Mouse (Mus musculus) neural tube, embryonic 13.5 days (tissue): ENCODE results near the gene Alas2. TPM values are rescaled to one million over a fixed set of nuclear protein-coding genes. Genes with fewer than 3 reads are reported as not detected.

Experiments
- ATAC-seq: fragments of 200-750 bp; cut with Nextera tagmentation; 2 replicates; pipeline ENCODE4 v1.8.0; 2017; ENCODE audit warnings: low read depth, mild to moderate bottlenecking, moderate TSS enrichment, moderate library complexity
- H3K27ac ChIP-seq: fragments of 300-500 bp; sonication (generic); replicated peaks from 2 replicates; pipeline ENCODE4 v1.5.1; 2015; ENCODE audit warnings: moderate library complexity, mild to moderate bottlenecking, inconsistent platforms
- H3K27me3 ChIP-seq: fragments of 300-500 bp; sonication (generic); 2 replicates; pipeline ENCODE4 v1.6.1; 2015; ENCODE audit warnings: mild to moderate bottlenecking, inconsistent platforms
- H3K36me3 ChIP-seq: fragments of 300-500 bp; sonication (generic); 2 replicates; pipeline ENCODE4 v1.6.1; 2015; ENCODE audit warnings: mild to moderate bottlenecking, inconsistent platforms
- H3K4me1 ChIP-seq: fragments of 300-500 bp; sonication (generic); replicated peaks from 2 replicates; pipeline ENCODE4 v1.6.1; 2015; ENCODE audit warnings: inconsistent platforms
- H3K4me2 ChIP-seq: fragments of 300-500 bp; sonication (generic); 2 replicates; pipeline ENCODE4 v1.6.1; 2015; ENCODE audit warnings: inconsistent platforms, mild to moderate bottlenecking, moderate library complexity
- H3K4me3 ChIP-seq: fragments of 300-500 bp; sonication (generic); 2 replicates; pipeline ENCODE4 v1.5.1; 2015; ENCODE audit warnings: mild to moderate bottlenecking, inconsistent platforms
- H3K9ac ChIP-seq: fragments of 300-500 bp; sonication (generic); 2 replicates; pipeline ENCODE4 v1.6.1; 2015; ENCODE audit warnings: moderate library complexity, mild to moderate bottlenecking, inconsistent platforms
- H3K9me3 ChIP-seq: fragments of 300-500 bp; sonication (generic); 2 replicates; pipeline ENCODE4 v1.6.1; 2016; ENCODE audit warnings: inconsistent platforms
- WGBS: fragments of 180-500 bp; shearing (Covaris S2); methylation state at CpG from one replicate; pipeline ENCODE4 v1.1.7; 2015; 5-methylcytosine and 5-hydroxymethylcytosine counted together
- polyA plus RNA-seq: library from polyadenylated mRNA; unstranded; fragments of >200 nt; fragmentation: Nextera tagmentation; extraction: Ambion mirVana; gene quantifications from 2 replicates; pipeline ENCODE4 v1.2.1, GENCODE M21; 2015

Gene Alas2
- polyA plus RNA-seq: 20.9 and 25.3 TPM in 2 replicates

DNA sequence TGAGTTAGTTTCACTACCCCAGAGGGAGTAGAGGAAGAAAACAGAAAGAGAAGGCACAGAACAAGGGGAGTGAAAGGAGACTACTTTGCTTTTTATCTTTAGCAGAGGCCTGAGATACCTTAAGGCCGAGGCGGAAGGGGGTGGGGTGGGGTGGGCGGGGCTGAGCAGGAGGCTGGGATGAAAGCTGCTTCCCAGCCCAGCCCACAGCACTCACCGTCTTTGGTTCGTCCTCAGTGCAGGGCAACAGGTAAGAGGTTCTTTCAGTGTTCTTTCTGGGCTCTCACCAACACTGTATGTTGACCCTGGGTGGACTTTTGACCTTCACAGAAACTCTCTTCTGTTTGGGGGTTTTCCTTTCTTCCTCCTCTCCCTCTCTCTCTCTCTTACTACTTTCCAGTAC is at the start of gene Alas2:
Alas2 (plus strand) TSS at position 137 of the 400 bp plus-strand sequence.
- WGBS: 54% methylated on average over 5 of the region's 5 CpGs
- no peak for ATAC-seq
- no peaks in the 10 kb centered on the region for H3K4me1 ChIP-seq
- H3K27me3 ChIP-seq: peaks cover 13% of the 10 kb centered on the region
- H3K9me3 ChIP-seq: no peaks in the 10 kb centered on the region
- H3K9ac ChIP-seq: no peak within 1 kb of the TSS
- no peak within 1 kb of the TSS for H3K4me2 ChIP-seq
- no peaks in the 10 kb centered on the region for H3K36me3 ChIP-seq
- no peak within 1 kb of the TSS for H3K4me3 ChIP-seq
- H3K27ac ChIP-seq: no peak within 1 kb of the TSS

DNA sequence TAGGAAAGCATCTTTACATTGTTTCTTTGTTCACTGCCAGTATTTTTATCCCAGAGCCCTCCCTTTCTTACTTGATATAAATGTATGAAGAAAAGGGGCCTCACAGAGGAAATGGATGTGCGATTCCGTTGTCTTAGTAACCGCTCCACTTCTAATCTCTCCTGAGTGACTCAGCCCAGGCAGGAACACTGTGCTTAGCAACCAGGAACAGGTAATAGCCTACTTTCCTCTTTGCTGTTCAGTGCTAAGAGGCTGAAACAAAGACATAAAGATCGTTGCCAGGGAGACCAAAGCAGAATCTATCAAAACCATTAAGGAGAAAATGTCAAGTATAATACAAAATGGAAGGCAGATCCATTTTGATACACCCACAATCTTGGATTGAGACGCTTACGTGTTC is 38.5 kb upstream of the Alas2 start:
- peak; percentile 74; the same call in 1 of the 2 replicates for ATAC-seq
- H3K36me3 ChIP-seq: no peaks in the 10 kb centered on the region
- no peak overlapping the region for H3K4me2 ChIP-seq

DNA sequence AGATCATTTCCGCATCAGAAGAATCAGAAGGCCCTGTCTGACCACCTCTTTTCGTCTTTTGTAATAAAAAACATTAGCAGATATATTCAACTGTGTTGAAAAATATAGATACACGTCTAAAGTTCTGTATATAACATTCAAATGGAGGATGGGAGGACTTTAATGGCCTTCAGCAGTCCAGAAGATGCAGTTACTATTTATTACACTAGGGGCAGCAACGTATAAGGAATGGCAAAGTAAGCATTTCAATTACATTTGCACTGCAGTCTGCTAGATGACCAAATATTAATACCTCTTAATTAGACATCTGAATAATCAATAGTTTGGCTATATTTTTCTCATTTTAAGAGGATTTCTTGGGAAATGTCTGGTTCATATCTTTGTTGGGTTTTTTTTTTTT is 36.5 kb upstream of the Alas2 start:
- Histone ChIP-seq H3K36me3 (no peaks in the 10 kb centered on the region), H3K4me3 (no peak overlapping the region), H3K27me3 (no peaks in the 10 kb centered on the region; the same call in 1 of the 2 replicates), H3K9me3 (no peaks in the 10 kb centered on the region), H3K9ac (no peak overlapping the region), H3K27ac (no peak overlapping the region), H3K4me2 (no peak overlapping the region), H3K4me1 (no peaks in the 10 kb centered on the region)
- 52% methylated on average over 4 of the region's 4 CpGs for WGBS
- ATAC-seq: no peak

More for the DNA sequence above, 38.5 kb upstream of the Alas2 start:
- Histone ChIP-seq H3K27me3 (no peaks in the 10 kb centered on the region; the same call in 1 of the 2 replicates), H3K9ac (no peak overlapping the region), H3K27ac (no peak overlapping the region), H3K9me3 (no peaks in the 10 kb centered on the region), H3K4me3 (no peak overlapping the region), H3K4me1 (no peaks in the 10 kb centered on the region)
- 81% methylated on average over 6 of the region's 6 CpGs for WGBS

DNA sequence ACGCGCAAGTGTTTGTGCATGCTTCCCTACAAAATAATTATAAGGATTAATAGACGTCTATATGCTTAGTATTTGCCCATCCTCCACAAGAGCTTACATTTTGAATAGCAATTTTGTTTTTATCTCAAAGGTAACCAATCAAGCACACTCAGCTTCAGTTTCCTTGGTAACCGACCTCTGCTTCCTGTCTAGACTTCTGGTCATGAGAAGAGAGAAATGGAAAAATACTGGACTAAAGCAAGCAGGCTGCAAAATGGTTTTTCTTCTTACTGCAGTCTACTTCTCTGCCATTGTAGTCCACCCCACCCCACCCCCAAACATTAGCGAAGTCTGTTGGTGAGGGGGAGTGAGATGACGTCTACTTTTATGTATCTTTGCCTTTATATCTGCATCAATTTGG is 35.9 kb upstream of the Alas2 start:
- H3K4me2 ChIP-seq: no peak overlapping the region
- no peaks in the 10 kb centered on the region for H3K36me3 ChIP-seq
- no peak for ATAC-seq
- no peaks in the 10 kb centered on the region; the same call in 1 of the 2 replicates for H3K27me3 ChIP-seq
- no peaks in the 10 kb centered on the region for H3K9me3 ChIP-seq
- no peaks in the 10 kb centered on the region for H3K4me1 ChIP-seq
- 0 out of 2 replicates have a peak overlapping the region, but pooled peaks have one; percentile 5 for H3K27ac ChIP-seq
- WGBS: 87% methylated on average over 6 of the region's 6 CpGs
- H3K9ac ChIP-seq: no peak overlapping the region
- no peak overlapping the region for H3K4me3 ChIP-seq

DNA sequence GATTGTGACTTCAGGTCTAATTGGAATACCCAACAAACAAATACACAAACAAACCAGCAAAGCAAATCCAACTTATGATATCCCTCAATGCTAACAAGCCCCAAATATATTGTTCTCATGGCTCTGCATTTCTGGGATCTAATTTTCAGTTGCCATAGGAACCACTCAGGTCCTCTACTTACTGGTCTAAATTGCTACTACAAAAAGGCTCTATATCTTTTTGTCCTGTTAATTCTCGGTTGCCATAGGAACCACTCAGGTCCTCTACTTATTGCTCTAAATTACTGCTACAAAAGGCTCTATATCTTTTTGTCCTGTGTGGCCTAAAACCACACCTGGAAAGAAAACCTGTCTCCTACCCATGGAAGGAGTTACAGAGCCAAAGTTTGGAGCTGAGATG is 33.0 kb upstream of the Alas2 start:
- no peaks in the 10 kb centered on the region for H3K4me1 ChIP-seq
- no peak overlapping the region for H3K4me3 ChIP-seq
- ATAC-seq: no peak
- H3K4me2 ChIP-seq: no peak overlapping the region
- no peak overlapping the region for H3K9ac ChIP-seq
- no peaks in the 10 kb centered on the region for H3K36me3 ChIP-seq
- no peaks in the 10 kb centered on the region; the same call in 1 of the 2 replicates for H3K27me3 ChIP-seq
- no peaks in the 10 kb centered on the region for H3K9me3 ChIP-seq
- 76% methylated on average over 1 of the region's 1 CpGs for WGBS
- H3K27ac ChIP-seq: no peak overlapping the region

DNA sequence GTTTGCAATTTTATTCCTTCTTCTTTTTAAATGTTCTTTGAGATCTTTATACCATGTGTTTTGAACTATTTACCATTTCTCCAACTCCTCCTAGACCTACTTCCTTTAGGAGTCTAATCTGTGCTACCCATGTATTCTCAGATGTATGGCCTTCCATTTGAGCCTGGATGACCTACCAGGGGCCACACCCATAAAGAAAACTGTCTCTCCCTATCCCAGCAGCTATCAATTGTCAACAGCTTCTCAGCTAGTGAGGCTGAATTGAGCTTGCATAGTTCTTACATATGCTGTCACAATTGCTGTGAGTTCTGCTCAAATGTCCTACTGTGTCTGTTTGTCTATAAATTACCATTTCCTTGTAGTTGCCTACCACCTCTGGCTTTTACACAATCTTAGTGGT is 31.2 kb upstream of the Alas2 start:
- no peak overlapping the region for H3K27ac ChIP-seq
- H3K4me2 ChIP-seq: no peak overlapping the region
- no peaks in the 10 kb centered on the region for H3K36me3 ChIP-seq
- ATAC-seq: no peak
- H3K4me3 ChIP-seq: no peak overlapping the region
- no peaks in the 10 kb centered on the region for H3K9me3 ChIP-seq
- no peak overlapping the region for H3K9ac ChIP-seq
- no peaks in the 10 kb centered on the region; the same call in 1 of the 2 replicates for H3K27me3 ChIP-seq
- no peaks in the 10 kb centered on the region for H3K4me1 ChIP-seq

DNA sequence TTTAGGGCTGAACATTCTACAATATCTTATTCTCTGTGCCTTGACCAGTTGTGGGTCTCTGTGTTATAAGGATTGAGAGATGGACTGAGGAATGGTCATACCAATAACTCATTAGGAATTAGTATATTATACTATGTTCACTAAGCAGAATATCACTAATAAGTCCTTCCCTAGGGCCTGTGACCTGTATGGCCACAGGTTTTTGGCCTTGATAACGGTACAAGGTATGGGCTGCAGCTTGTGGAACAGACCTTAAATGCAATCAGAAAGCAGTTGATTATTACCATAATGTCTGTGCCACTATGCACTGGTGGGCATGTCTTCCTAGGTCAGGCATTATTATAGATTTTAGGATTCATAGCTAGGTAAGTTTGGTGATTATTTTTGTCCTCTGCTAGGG is 30.7 kb upstream of the Alas2 start:
- Histone ChIP-seq H3K4me3 (no peak overlapping the region), H3K36me3 (no peaks in the 10 kb centered on the region), H3K4me2 (no peak overlapping the region), H3K27ac (no peak overlapping the region), H3K4me1 (no peaks in the 10 kb centered on the region), H3K9me3 (no peaks in the 10 kb centered on the region), H3K27me3 (no peaks in the 10 kb centered on the region; the same call in 1 of the 2 replicates), H3K9ac (no peak overlapping the region)
- no peak for ATAC-seq
- 97% methylated on average over 1 of the region's 1 CpGs for WGBS

DNA sequence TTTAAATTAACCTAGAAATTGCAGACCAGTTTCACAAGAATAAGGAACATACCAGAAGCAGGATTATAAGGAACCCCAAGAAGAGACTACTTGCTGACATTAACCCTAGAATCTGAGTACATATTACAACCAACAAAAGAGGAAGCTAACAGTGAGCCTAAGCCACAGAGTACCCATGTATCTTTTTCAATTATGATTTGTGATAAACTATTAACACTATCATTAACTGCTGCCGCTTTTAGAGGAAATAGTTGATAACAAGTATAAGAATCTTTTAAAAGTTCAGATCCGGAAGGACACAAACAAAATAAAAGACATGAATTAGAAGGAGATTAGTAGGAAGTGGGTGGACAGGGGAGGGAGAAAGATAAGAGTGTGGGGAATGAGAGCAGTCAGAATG is 7.1 kb upstream of the Alas2 start:
- Histone ChIP-seq H3K36me3 (no peaks in the 10 kb centered on the region), H3K27ac (no peak overlapping the region), H3K27me3 (no peaks in the 10 kb centered on the region), H3K9me3 (no peaks in the 10 kb centered on the region), H3K9ac (no peak overlapping the region), H3K4me2 (no peak overlapping the region), H3K4me3 (no peak overlapping the region), H3K4me1 (no peaks in the 10 kb centered on the region)
- WGBS: 93% methylated on average over 2 of the region's 2 CpGs
- no peak for ATAC-seq

DNA sequence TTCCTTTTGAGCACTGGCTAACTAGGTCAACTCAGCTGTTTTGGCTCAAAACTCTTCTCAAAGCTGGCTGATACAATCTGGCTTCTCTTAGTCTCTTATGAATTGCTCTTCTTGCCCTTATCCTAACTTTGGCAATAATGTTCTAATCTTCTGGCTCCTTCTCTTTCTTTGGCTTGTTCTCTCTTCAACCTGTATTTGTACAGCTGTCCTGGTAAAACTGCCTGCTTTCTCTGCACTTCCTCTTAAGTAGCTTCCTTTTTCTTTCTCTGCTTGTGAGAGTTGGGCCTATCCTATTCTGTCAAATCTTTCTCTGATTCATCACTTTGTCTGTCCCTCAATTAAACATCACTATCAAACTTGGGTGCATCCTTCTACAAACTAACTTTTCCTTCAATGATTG is 5.5 kb upstream of the Alas2 start:
- Histone ChIP-seq H3K36me3 (no peaks in the 10 kb centered on the region), H3K27ac (no peak overlapping the region), H3K9me3 (no peaks in the 10 kb centered on the region), H3K4me2 (no peak overlapping the region), H3K9ac (no peak overlapping the region), H3K4me1 (no peaks in the 10 kb centered on the region), H3K4me3 (no peak overlapping the region), H3K27me3 (no peaks in the 10 kb centered on the region)
- no peak for ATAC-seq

DNA sequence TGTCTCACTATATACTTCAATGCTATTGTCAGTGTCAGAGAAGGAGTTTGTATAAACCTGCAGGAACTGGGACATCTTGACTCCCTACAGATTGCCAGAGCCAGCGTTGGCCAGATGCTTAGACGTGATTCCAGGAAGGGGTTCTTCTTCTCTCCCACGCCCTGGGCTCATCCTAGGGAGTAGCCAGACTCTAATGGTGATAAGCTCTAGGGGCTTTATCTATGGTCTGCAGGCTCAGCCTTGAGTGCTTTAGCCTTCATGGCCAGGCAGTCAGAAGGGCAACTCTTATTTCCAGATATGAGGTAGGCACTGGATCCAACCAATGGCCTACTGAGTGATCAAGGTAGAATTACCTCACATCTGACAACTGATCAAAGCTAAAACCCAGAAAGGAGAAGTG is 2.5 kb downstream of the Alas2 start:
- Histone ChIP-seq H3K27ac (no peak overlapping the region), H3K4me3 (no peak overlapping the region)
- WGBS: 87% methylated on average over 3 of the region's 3 CpGs

DNA sequence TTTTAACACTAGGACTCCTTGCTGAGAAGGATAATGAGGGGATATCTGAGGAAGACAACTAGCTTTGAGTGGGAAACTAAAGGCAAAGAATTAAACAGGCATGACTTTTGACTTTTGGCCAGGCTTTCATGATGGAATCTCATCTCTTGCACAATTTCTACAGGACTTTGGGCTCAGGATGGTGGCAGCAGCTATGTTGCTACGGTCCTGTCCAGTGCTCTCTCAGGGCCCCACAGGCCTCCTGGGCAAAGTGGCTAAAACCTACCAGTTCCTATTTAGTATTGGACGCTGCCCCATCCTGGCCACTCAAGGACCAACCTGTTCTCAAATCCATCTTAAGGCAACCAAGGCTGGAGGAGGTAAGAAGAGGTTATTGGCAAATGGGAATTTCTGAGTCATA is 4.8 kb downstream of the Alas2 start:
- WGBS: 92% methylated on average over 2 of the region's 2 CpGs
- Histone ChIP-seq H3K9me3 (no peaks in the 10 kb centered on the region), H3K36me3 (no peaks in the 10 kb centered on the region), H3K9ac (no peak overlapping the region), H3K27me3 (peaks cover 13% of the 10 kb centered on the region), H3K4me3 (no peak overlapping the region), H3K4me1 (no peaks in the 10 kb centered on the region), H3K27ac (no peak overlapping the region), H3K4me2 (no peak overlapping the region)
- ATAC-seq: no peak

More for the DNA sequence above, 2.5 kb downstream of the Alas2 start:
- no peaks in the 10 kb centered on the region for H3K9me3 ChIP-seq
- peaks cover 13% of the 10 kb centered on the region for H3K27me3 ChIP-seq
- no peak for ATAC-seq
- H3K4me1 ChIP-seq: no peaks in the 10 kb centered on the region
- H3K4me2 ChIP-seq: no peak overlapping the region
- no peak overlapping the region for H3K9ac ChIP-seq
- H3K36me3 ChIP-seq: no peaks in the 10 kb centered on the region

DNA sequence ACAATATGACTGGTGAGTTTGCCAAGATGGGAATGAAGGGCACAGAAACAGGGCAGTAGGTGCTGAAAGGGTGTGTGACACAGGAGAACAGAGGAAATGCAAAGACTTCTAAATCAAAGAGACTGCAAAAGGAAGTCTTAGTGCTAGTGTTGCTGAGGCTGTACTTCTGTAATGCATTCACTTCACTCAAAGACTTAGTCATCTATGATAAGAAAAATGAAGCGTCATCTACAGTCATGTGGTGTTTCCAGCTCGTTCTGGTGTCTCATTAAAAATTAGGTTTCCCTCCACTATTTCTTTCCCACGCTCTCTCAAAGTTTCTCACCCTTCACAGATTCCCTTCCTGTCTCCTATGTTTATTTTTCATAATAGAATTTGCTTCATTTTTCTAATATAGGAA is 6.9 kb downstream of the Alas2 start:
- no peak overlapping the region for H3K27ac ChIP-seq
- H3K36me3 ChIP-seq: no peaks in the 10 kb centered on the region
- H3K4me1 ChIP-seq: no peaks in the 10 kb centered on the region
- no peak overlapping the region for H3K4me3 ChIP-seq
- no peaks in the 10 kb centered on the region for H3K9me3 ChIP-seq
- 86% methylated on average over 3 of the region's 3 CpGs for WGBS
- H3K27me3 ChIP-seq: peaks cover 8% of the 10 kb centered on the region; the same call in 1 of the 2 replicates
- no peak overlapping the region for H3K9ac ChIP-seq
- H3K4me2 ChIP-seq: no peak overlapping the region
- no peak for ATAC-seq

DNA sequence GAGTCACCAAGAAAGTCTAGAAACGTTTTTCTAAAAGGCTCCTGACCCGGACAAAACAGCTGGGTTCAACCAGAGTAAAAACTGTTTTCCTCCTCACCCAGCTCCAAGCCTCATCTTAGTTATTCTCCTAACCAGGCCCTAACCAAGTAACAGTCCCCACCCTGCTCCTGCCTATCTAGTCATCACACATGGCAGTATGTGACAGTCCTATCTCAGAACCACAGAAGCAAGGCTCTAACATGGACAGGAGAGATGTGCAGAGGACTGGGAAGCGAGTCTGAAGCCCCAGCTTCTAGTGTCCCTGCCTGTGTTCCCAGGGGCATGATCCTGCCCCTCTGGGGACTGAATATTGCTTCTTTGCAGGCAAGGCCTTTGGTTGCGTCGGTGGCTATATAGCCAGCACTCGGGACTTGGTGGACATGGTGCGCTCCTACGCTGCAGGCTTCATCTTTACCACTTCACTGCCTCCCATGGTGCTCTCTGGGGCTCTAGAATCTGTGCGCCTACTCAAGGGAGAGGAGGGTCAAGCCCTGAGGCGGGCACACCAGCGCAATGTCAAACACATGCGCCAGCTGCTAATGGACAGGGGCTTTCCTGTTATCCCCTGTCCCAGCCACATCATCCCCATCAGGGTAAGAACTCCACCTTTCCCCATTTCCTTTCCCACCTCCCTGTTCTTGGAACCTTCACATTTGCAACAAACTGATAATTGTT is 17.6 kb downstream of the Alas2 start:
- Histone ChIP-seq H3K4me1 (no peaks in the 10 kb centered on the region), H3K36me3 (no peaks in the 10 kb centered on the region), H3K27me3 (peaks cover 20% of the 10 kb centered on the region; the same call in 1 of the 2 replicates), H3K4me2 (no peak overlapping the region), H3K9me3 (no peaks in the 10 kb centered on the region), H3K27ac (no peak overlapping the region), H3K9ac (no peak overlapping the region), H3K4me3 (no peak overlapping the region)
- ATAC-seq: no peak
- WGBS: 93% methylated on average over 12 of the region's 12 CpGs
